Mouse (Mus musculus): ENCODE measurements around the gene Gm49369.

Gm49369 gene

GRCm38 (mm10) chr7:142330271-142330724 lies 52.2 kb downstream of the Gm49369 start:
- CTCF ChIA-PET: interaction anchor here in 2 of 4 experiments (1.1 to 1.3 kb wide), 3 partner anchors 14 to 1009 kb away, joined by 3 read pairs; no protein-coding TSS in a partner anchor
- POLR2A ChIA-PET: interaction anchor here in 1 of 4 experiments (0.5 to 0.9 kb wide), 2 partner anchors 9 to 14 kb away, joined by 3 read pairs; no protein-coding TSS in a partner anchor

- ChIA-PET CTCF (interaction anchor here in 1 of 4 experiments (0.5 kb wide), 1 partner anchor 345 kb away, joined by 3 read pairs; no protein-coding TSS in a partner anchor), POLR2A (no interaction called here)
Measured at GRCm38 (mm10) chr7:142328507-142328906, 54.0 kb downstream of the Gm49369 start.

GRCm38 (mm10) chr7:142326714-142327445 lies 55.6 kb downstream of the Gm49369 start:
- ChIA-PET POLR2A (no interaction called here), CTCF (interaction anchor here in 1 of 4 experiments (0.6 kb wide), 1 partner anchor 391 kb away, joined by 3 read pairs; no protein-coding TSS in a partner anchor)

GRCm38 (mm10) chr7:142323396-142324117 lies 58.9 kb downstream of the Gm49369 start:
- ChIA-PET POLR2A (no interaction called here), CTCF (no interaction called here)

- CTCF ChIA-PET: interaction anchor here in 1 of 4 experiments (2.6 kb wide), 1 partner anchor 12 kb away, joined by 6 read pairs; no protein-coding TSS in a partner anchor
- POLR2A ChIA-PET: interaction anchor here in 1 of 4 experiments (1.3 kb wide), 1 partner anchor 65 kb away, joined by 3 read pairs; the partner anchor contains the start of gene Ctsd
Measured at GRCm38 (mm10) chr7:142322641-142323040, 59.8 kb downstream of the Gm49369 start.

GRCm38 (mm10) chr7:142321637-142322306 lies 60.7 kb downstream of the Gm49369 start:
- ChIA-PET POLR2A (interaction anchor here in 1 of 4 experiments (0.6 to 1.3 kb wide), 2 partner anchors 8 to 66 kb away, joined by 3 read pairs; partner anchors contain the start of gene Ctsd), CTCF (interaction anchor here (0.6 to 4.3 kb wide), 6 partner anchors 13 to 349 kb away, joined by 4 to 16 read pairs (median 5); no protein-coding TSS in a partner anchor)

Data from embryonic stem cell, embryonic (primary cell).